Mouse (Mus musculus) spleen, embryonic (tissue): ENCODE measurements around the gene Cd6.

ENCODE experiments used
- CTCF ChIA-PET: fragments of 350-600 bp; sonication (Branson Sonifier 250); formaldehyde crosslinking; loops from one replicate; lab custom pipeline; 2022; lab: Charles Lee

Gene Cd6

DNA sequence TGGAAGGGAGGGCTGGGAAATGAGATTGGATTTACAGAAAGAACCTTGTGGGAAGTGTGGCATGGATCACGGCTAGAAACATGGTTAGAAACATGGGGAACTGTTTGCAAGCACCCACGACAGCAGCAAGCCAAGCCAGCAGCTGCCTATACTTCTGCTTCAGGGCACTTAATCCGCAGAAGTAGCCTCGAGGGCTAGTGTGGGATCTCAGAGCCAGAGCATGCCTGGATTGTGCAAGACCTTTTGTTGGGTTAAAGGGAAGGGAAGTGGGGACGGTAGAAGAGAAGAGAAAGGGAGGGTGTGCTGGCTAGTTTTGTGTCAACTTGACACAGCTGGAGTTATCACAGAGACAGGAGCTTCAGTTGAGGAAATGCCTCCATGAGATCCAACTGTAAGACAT, 26.1 kb downstream of the Cd6 start:
- CTCF ChIA-PET: no interaction called here

DNA sequence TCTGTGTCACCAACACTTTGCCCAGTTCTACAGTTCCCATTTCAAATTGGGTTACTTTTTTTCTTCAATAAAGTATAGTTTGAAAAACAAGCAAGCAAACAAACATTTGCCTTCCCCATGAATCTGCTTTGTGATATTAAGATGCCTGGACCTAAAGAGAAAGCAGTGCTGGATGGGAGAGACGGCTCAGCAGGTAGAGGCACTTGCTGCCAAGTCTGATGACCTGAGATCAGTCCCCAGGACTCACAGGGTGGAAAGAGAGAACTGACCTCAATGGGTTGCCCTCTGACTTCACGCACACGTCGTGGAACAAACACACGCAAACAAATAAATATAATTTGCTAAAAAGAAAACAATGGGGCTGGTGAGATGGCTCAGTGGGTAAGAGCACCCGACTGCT, 28.0 kb downstream of the Cd6 start:
- CTCF ChIA-PET: no interaction called here

GRCm38 (mm10) chr19:10801070-10801469, 28.8 kb downstream of the Cd6 start:
- CTCF ChIA-PET: no interaction called here

DNA sequence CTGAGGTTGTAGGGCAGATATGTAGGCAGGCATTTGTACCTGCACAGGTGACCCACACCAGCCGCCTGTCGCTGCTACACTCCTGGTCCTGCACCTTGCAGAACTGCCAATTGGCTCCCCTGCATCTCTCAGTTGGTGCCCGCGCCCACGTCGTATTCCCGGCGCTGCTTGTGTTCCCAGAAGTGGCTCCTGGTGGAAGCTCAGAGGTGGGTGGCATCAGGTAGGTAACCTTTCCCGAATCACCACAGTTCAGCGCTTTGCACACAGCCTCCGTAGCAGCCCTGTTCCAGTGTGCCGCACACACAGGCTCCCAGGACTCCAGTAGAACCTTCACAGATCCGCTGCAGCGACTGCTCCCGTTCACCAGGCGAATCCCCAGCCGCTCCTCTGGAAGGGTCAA, 30.7 kb downstream of the Cd6 start:
- CTCF ChIA-PET: no interaction called here

DNA sequence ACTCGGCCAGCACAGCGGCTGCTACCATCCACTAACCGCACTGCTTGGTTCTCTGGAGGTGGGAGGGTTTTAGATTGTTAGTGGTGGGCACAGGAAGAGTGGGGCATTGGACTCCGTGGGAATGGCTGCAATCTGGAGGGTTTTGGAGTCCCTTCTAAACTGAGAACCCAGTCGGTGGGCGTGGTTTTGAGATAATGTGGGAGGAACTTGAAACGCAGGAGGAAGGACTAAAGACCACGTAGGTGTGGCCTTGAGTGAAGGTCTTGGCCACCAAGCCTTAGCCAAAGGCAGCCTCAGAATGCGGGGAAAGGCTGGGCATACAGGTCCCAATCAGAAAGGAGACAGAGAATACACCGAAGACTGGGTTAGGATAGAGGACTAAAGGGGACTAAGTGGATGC, 31.3 kb downstream of the Cd6 start:
- CTCF ChIA-PET: no interaction called here

DNA sequence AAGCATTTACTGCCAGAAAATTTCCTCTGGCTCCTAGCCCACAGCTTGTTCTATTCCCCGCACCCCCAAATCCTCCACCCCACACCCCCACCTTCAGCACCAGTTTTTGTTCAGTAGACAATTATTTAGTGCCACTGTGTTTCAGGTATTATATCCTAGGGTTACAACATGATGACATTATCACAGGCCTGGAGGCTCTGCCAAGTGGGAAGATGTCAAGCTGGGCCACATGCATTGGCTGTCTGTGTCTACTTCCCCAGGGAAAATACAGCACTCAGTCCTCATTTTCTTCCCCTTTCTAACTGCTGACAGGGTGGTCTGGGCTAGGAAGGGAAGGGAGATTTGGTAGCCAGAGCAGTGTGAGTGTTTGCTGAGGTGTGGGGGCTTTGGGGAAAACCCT, 34.9 kb downstream of the Cd6 start:
- CTCF ChIA-PET: no interaction called here

DNA sequence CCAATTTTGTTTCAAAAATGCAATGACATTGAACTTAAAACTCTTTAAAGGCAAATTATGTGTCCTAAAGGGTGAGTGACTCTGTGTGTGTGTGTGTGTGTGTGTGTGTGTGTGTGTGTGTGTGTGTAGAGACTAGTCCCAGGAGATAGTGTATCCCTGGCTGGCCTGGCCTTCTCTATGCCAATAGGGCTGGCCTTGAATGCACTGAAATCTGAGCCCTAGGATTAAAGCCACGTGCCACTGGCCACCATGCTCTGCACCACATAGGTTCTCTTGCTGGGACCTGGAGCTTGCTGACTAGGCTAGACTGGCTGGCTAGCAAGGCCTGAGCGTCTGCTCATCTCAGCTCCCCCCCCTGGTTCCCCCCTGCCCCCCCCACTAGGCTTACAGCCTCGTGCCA, 36.8 kb downstream of the Cd6 start:
- CTCF ChIA-PET: no interaction called here

DNA sequence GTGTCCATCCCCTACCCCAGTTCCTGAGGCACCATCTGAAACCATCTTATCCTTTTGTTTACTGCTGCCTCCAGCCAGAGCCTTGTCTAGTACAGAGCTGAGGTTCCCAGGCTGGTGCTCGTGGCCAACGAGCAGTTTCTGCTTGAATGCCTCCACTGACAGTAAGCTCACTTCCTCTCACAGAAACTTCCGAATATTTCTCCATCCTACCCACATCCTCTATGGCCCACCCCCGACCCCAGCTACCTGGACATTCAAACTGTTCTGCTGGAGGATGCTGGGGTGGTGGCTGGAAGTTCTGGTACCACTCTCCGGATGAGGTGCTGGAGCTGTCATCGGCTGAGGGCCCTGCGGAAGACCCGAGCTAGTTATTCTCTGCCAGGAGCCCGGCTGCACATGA, 39.5 kb downstream of the Cd6 start:
- CTCF ChIA-PET: no interaction called here

DNA sequence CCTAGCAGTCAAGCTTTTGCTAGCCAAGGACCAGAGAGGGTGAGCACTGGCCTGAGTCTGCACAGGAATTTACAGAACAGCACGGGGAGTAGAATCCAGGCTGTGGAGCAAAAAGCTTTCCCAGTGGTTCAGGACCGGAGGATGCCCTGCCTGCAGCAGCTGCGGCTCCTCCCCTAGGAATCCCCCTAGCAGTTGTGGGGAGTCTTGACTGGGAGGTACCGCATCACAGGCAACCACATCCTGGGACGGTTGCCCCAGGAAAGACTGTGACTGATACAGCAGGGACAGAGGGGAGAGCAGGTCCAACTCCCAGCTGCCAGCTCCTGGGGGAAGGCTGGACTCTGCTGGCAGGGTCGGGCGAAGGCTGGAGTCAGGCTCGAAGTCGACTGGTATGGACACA, 41.6 kb downstream of the Cd6 start:
- CTCF ChIA-PET: no interaction called here

DNA sequence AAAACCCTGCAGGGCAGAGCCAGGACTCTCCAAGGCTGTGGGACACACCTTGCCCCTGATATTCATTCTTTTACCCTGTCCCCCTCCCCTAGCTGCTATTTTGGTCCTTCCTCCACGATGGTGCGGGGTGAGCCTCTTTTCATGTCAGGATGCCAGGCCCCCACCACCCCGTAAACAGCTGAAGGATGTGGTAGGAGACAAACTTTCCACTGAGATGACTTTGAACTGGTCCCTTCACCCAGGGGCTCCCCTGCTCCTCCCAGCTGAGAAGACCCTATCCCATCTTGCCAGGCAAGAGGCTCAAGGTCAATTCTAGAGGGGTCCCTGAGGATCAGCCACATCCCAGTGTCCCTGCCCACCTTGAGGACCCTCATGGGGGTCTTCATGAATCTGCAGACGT, 42.5 kb downstream of the Cd6 start:
- CTCF ChIA-PET: interaction anchor here (0.6 kb wide), 1 partner anchor 177 kb away, joined by 3 read pairs; no protein-coding TSS in a partner anchor

DNA sequence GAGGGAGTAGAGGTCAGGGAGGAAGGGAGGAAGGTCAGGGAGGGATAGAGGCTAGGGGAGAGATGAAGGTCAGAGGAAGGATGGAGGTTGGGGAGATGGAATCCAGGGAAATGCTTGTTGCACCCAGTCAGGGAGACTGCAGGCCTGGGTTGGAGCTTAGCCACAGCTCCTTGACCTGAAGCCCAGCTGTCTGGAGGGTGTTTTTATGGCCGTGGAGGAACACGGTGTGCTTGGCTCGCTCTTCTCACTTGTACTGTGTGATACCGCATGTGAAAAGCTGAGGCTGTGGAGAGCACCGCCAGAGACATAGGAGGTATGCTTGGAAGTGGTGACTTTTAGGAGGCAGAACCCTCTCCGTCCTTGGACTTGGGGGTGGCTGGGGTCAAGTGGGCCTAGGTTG, 43.1 kb downstream of the Cd6 start:
- CTCF ChIA-PET: no interaction called here

DNA sequence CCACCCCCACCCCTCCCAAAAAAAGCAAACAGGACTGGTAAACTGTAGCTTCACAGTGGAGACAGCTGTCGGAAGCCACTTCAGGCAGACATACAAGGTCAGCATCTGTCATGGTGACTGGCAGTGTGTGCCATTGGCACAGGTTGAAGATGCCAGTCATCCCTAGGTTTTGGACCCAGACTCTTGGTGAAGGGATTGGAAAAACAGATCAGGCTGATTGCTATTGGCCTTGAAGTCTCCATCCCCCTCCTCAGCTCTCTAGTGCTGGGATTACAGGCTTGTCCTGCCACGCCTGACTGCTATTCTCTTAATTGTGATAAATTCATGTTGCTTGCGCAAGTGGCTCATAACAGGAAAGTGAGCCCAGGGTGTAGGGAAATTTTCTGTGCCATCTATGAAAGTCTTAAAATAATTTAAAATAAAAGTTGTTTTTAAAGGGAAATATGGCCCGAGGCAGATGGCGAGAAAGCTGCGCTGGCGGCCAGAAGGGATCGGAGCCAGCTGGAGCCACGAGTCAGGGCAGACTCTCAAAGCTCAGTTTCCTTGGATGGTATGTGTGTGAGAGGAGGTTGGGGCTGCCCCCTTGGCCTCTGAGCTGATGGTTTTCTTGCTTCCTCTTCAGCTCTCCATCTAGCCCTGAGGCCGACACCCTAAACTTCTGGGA, 44.9 kb downstream of the Cd6 start:
- CTCF ChIA-PET: no interaction called here

- CTCF ChIA-PET: no interaction called here
Observed at GRCm38 (mm10) chr19:10784061-10784460, 45.8 kb downstream of the Cd6 start.

GRCm38 (mm10) chr19:10783168-10783567, 46.7 kb downstream of the Cd6 start:
- CTCF ChIA-PET: no interaction called here

GRCm38 (mm10) chr19:10781641-10782040, 48.2 kb downstream of the Cd6 start:
- CTCF ChIA-PET: no interaction called here

GRCm38 (mm10) chr19:10776906-10777305, 53.0 kb downstream of the Cd6 start:
- CTCF ChIA-PET: interaction anchor here (0.7 kb wide), 1 partner anchor 9 kb away, joined by 4 read pairs; no protein-coding TSS in a partner anchor

- CTCF ChIA-PET: no interaction called here
Observed at GRCm38 (mm10) chr19:10774141-10774540, 55.7 kb downstream of the Cd6 start.

- CTCF ChIA-PET: no interaction called here
Observed at GRCm38 (mm10) chr19:10773384-10773783, 56.5 kb downstream of the Cd6 start.

DNA sequence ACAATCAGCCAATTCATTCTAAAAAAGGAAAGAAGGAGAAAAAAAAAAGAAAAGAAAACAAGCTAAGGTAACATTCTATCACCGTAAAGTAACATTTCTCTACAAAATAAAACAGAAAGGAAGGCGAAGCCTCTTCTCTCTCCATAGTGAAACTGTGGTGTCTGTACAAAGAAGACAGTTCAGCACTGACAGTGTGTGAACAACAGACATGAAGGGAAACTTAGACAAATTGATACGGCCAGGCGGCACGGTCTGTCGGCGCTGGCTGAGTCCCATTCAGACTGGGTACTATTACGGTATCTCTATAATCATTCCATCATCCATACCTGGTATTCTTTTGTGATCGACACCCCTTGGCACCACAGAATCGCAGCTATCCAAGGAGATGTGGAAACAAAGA, 57.0 kb downstream of the Cd6 start:
- CTCF ChIA-PET: no interaction called here

DNA sequence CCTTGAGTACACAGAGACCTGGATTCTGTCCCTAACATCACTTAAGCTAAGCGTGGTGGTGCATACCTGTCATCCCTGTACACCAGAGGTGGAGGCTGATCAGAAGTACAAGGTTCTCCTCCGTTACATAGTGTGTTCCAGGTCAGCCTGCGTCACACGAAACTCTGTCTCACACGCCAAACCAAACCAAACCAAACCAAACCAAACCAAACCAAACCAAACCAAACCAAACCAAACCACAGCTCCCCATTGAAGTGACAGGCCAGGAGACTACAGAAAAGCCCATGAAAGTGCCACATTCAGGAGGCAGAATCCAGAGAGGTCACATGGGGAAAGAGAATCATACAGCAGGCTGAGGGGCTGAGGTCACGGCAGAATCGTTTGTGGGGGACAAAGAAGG, 57.9 kb downstream of the Cd6 start:
- CTCF ChIA-PET: interaction anchor here (0.6 kb wide), 1 partner anchor 1699 kb away, joined by 3 read pairs; no protein-coding TSS in a partner anchor

GRCm38 (mm10) chr19:10769429-10770195, 60.2 kb downstream of the Cd6 start:
- CTCF ChIA-PET: no interaction called here

DNA sequence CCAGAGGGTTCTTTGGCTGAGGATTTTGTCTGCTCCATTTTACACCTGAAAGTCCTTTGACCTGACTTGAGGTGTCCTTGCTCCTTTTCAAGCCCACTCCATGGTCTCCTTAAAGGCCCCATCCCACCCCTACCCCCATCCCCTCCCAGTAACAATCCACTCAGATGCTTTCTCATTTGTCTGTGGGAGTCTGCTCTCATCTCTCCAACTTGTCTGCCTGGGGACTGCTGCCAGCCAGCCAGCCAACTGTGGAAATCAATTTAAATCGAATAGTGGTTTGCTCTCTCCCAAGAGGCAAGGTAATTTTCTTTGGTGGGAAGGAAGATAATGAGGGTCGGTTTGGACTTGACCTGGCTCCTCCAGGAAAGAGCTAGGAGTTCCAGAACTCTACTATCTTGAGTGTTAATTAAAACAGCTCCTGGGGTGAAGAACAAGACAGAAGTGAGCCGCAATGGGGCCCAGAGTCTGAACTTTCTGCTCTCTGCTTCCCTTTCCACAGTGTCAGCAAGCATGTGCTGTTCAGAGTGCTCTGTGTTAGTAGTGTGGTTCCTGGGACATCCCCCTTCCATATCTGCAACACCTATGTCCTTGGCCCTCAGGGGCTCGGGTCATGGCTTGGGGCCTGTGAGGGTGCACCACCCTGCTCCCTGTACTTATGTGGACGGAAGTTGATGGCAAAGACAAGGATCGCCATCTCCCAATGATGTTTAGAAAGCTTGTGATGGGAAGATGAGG, 61.0 kb downstream of the Cd6 start:
- CTCF ChIA-PET: no interaction called here
